Mouse (Mus musculus): ENCODE measurements around the gene Sfxn5.

- TF ChIP-seq POLR2A (IDR thresholded peaks at IDR 0.05; ENCODE audit: control insufficient read depth, extremely low read depth, insufficient read depth, low read length, poor library complexity) (no peak), CTCF (IDR thresholded peaks at IDR 0.05; ENCODE audit: borderline replicate concordance, control insufficient read depth, extremely low read depth, insufficient read depth, low read length, poor library complexity) (no peak)
These were observed 100.2 kb downstream of the Sfxn5 start for GRCm38 (mm10) chr6:85232836-85233623.

Data from thymus, adult 2 months (tissue).